Mouse (Mus musculus) testis, postnatal 14 days (tissue): Measurements from ENCODE around the gene Lonrf2.
A peak's percentile ranks its signal among the peaks of the same experiment; 100 is the strongest.

Source experiments
- DNase-seq: peaks from one replicate; pipeline ENCODE4 v3.0.0; 2021; ENCODE audit warnings: low spot score

The Lonrf2 gene

GRCm38 (mm10) chr1:38835568-38836476 lies 689 bp downstream of the Lonrf2 start:
- no peak for DNase-seq

DNA sequence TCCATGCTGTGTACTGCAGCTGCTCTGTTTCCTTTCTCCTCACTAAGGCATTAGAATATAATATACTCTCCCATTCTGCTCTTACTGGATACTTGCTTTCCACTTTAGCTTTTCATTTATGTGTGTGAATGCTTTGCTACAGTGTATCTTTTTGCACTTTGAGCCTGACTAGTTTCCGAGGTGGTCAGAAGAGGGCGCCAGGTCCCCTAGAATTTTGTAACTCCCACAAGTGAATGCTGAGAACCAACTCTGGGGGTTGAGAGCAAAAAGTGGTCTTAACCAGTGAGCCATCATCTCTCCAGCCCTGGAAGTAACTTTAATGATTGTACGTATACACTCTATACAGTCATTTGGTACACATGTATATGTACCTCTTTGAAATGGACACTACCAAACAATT lies 1.6 kb downstream of the Lonrf2 start:
- peak; percentile 26 for DNase-seq

DNA sequence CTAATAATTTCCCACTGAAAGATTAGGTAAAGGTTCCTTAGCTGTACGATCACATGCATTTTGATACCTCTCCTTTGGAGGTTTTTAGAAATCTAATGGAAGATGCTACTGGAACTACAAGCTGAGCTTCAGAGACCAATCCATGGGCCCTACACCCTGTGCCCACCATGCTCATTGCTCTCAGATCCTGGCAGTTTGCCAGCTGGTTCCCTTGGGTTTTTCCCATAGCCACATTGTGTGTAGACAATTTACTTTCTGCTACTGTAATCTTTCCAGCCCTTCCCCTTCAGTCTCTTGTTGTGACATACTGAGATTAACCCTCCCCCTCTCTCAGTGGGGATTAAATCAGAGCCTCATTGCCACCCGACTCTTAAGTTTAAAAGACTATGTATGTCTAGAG lies 11.6 kb downstream of the Lonrf2 start:
- DNase-seq, result no peak

DNA sequence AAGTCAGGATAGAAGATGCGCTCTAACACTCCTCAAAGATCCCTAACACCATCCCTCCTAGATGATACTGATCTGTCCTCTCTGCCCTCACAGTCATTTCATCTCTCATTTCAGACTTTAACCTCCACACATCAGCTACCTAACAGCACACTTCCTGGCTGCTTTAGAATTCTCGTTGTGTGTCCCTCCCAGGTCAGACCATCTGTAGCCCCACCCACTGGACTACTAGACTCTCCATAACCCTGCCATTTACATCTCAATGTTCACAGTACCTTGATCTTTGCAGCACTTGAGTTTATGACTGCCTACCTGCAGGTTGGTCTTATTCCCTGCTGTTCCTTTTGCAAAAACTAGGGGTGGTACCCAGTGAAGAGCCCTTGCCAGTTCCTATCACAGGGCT lies 12.7 kb downstream of the Lonrf2 start:
- DNase-seq, result no peak

DNA sequence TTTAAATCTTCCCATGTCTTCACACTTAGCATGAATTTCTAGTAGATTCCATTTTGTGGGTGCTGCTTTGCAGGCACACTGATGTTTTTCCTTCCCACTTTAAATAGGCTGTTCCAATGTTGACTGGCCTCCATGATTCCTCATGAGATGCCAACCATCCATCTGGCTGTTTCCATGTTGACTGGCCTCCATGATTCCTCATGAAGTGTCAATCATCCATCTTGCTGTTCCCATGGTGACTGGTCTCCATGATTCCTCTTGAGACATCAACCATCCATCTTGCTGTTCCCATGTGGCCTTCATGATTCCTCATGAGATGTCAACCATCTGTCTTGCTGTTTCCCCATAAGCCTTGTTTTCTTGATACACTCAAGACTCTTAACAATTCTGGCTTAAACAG lies 16.8 kb downstream of the Lonrf2 start:
- DNase-seq, result no peak

DNA sequence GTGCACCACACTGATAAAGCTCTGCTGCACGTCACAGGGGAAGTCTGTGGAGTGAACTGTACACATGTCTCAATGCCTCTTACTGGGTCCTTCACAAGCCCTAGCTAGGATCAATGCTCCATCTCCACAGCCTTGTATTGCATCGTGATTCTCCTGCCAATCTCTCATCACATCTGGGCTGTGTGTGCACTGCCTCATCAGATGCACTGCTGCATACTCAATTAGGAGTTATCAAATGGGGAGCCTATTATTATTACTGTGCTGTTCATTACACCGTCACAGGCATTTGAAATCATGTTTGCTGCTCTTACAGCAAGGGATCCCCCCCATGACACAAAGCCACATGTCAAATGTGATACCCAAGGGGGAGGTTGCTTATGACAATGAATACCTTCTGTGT lies 18.8 kb downstream of the Lonrf2 start:
- DNase-seq, result no peak

GRCm38 (mm10) chr1:38817268-38817667 lies 19.2 kb downstream of the Lonrf2 start:
- DNase-seq, result no peak

DNA sequence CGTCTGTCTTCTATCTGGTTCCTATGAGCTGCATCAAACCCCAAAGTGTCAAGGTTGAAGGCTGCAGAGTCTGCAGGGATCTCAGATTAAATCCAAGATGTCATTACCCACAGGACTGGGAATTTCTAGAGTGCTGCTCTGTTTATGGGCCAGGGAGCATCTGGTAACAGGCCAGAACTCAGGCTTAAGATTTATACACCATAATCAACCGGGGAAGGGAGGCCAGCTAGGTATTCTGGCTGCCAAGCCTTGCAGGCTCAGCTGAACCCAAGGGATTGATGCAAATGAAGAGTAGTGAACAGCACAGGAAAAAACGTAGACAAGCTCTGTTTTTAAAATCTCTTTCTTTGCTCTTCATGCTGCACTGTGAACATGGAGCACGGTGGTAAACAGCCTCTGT lies 20.2 kb downstream of the Lonrf2 start:
- DNase-seq, result no peak

GRCm38 (mm10) chr1:38807121-38807520 lies 29.4 kb downstream of the Lonrf2 start:
- no peak for DNase-seq

DNA sequence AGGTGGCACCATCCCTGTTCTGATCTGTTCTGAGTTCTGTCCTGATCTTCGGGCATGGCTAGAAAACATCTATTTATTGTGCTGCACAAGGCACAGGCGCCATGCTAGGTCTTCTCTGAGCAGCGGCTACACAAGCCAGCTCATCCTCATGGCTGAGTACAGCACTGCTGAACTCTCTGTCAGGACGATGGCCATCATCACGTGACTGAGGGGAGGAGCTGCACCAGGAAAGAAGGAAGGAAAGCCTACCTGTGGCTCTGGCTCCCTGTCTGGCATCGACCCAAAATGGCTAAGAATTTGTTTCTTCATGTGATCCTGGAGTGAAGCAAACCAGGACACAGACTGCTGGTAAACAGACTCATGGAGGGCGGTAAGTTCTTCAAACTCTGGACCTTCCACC lies 36.1 kb downstream of the Lonrf2 start:
- DNase-seq, result no peak

- no peak for DNase-seq
These were observed 37.2 kb downstream of the Lonrf2 start for GRCm38 (mm10) chr1:38799304-38799703.

DNA sequence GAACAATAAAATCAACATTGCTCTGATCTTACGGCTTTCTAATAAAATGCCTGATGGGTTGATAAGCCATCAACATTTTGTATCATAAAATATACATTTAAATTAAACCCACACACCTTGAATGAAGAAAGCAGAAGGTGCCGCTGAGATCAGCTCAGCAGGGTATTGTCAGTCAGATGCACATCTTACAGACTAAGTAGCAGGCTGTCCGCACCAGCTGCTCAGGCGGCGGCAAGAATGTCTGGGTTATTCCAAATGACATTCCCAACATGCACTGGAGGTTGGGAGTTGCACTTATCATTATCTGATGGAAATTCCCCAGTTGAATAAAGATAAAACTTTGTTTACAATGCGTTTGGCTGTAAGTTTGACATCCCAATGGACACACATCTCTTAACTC lies 39.6 kb downstream of the Lonrf2 start:
- DNase-seq, result no peak

GRCm38 (mm10) chr1:38795496-38795895 lies 41.0 kb downstream of the Lonrf2 start:
- no peak for DNase-seq

- no peak for DNase-seq
These were observed 45.3 kb downstream of the Lonrf2 start for GRCm38 (mm10) chr1:38791016-38791810.

GRCm38 (mm10) chr1:38789988-38790602 lies 46.4 kb downstream of the Lonrf2 start:
- no peak for DNase-seq

- DNase-seq, result no peak
These were observed 47.6 kb downstream of the Lonrf2 start for GRCm38 (mm10) chr1:38788904-38789303.

- DNase-seq, result no peak
These were observed 49.1 kb downstream of the Lonrf2 start for GRCm38 (mm10) chr1:38787443-38787842.

- no peak for DNase-seq
These were observed 50.2 kb downstream of the Lonrf2 start for GRCm38 (mm10) chr1:38786358-38786757.

GRCm38 (mm10) chr1:38778271-38778670 lies 58.2 kb downstream of the Lonrf2 start:
- no peak for DNase-seq

- no peak for DNase-seq
These were observed 59.0 kb downstream of the Lonrf2 start for GRCm38 (mm10) chr1:38777500-38777899.

GRCm38 (mm10) chr1:38775713-38776112 lies 60.8 kb downstream of the Lonrf2 start:
- no peak for DNase-seq

- no peak for DNase-seq
These were observed 65.8 kb downstream of the Lonrf2 start for GRCm38 (mm10) chr1:38770676-38771075.

GRCm38 (mm10) chr1:38769920-38770319 lies 66.6 kb downstream of the Lonrf2 start:
- DNase-seq, result peak; percentile 29
